Mouse (Mus musculus) heart, adult 9 months (tissue): ENCODE measurements around the gene Mgp.

ENCODE experiments used
- DNase-seq, 2 experiments: peaks; one replicate each; pipeline ENCODE4 v3.0.0; 2022; ENCODE audit warnings: low spot score in 2 of 2

The Mgp gene

GRCm38 (mm10) chr6:136875670-136876069, at the start of gene Mgp:
TSS of gene Mgp (minus strand) at chr6:136875823.
- DNase-seq: peak; percentile 74 to 79

- DNase-seq: no peak
Observed at GRCm38 (mm10) chr6:136925049-136925448, 49.4 kb upstream of the Mgp start.

DNA sequence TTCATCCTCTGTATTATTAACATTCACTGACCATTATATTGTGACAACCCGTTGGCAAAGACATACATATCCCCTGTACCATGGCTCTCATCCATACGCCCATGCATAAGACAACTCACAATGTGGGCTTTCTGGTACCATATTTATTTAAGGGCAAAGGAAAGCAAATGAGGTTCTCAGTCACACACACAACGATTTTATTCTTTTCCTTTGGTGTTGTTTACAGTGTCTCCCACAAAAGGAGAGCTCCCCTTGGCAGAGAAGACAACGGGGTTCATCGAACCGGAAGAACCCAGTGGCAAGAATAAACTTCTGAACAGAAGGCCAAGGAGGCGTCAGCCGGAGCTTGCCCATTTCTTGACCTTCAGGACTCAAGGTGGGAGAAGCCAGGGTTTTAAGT, 47.9 kb upstream of the Mgp start, which contains the start of gene Pde6h:
Pde6h (plus strand) TSS at position 301 of the 400 bp plus-strand sequence.
- DNase-seq: no peak

GRCm38 (mm10) chr6:136922871-136923270, 47.2 kb upstream of the Mgp start:
- DNase-seq: no peak

DNA sequence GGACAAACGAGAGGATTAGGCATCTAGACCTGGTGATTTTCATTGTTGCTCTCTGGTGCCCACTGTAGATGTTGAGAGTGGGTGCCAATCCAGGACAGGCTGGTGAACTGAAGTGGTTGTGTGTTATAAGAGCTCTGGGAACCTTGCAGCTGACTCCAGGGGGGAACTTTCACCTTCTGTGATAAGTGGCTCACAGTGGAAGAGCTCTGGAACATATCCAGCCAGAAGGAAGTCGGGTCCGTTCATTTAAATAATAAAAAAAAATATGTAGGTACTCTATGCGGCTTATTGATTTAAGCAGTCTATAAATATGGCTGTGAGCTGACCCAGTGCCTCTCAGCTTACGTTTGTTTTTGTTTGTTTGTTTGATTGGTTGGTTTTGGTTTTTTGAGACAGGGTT, 46.5 kb upstream of the Mgp start, which contains the start of gene Erp27:
Erp27 (minus strand) TSS at position 101 of the 400 bp plus-strand sequence.
- DNase-seq: no peak

DNA sequence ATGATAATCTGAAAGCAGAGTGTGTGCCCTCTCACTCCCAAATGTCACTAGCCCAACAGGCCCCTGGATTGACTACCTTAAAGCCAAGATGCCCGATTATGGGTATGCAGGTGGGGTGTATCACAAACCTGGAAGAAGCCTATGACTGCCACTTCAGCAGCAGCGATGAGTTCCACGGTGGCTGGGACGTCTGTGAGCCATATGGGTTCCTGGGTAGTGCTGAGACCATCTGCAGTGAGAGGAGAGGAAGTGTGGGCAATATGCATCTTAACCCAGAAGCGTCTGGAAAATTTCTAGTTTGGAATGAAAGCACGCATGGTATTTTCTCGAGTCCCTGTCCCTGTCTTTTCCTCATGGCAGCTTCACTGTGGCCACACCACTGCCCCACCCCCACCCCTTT, 46.0 kb upstream of the Mgp start:
- no peak for DNase-seq

DNA sequence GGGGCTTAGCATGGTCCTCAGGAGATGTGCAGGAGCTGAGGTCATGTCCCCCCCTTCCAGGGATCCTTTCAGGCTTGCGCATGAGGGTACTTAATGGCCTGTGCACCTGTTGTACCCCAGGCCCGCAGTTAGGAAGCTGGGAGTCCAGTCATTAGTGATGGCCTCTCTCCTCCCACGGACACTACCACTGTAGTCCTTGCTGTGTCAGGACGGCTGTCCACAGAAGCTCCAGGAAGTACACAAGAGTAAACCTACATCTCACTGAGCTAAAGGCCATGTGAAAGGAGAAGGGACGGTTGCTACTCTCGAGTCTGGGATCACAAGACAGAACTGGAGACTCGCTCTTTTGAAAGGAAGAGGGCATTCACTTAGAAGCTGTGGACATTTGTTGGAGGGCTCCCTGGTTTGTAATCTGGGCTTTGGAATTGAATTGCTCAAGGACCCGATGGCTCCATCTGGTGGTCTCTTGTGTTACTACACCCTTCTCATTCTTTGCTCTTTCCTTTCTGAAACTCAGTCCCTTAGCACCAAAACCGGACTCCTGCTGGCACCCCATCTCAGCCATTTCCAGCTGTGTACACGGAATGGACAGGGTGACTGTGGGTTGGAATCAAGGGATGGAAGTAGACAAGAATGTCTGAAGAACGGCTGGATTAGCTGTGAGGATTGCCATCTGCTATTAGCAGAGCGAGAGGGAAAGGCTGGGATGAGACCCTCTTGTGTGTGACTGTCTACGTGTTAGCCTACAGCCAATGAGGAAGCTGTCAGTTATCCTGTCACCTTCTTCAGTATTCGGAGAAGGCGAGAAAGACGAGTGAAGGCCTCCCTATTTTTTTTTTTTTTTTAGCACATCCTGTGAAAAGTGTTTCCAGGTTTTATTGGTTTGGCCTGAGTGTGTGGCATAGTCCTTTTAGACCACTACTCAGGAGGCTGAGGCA, 45.0 kb upstream of the Mgp start:
- DNase-seq: peak; percentile 58 to 87

GRCm38 (mm10) chr6:136917885-136918284, 42.3 kb upstream of the Mgp start:
- no peak for DNase-seq

GRCm38 (mm10) chr6:136915721-136916395, 40.2 kb upstream of the Mgp start:
- peak in 1 of 2 experiments; percentile 39 for DNase-seq

GRCm38 (mm10) chr6:136914234-136914633, 38.6 kb upstream of the Mgp start:
- no peak for DNase-seq

GRCm38 (mm10) chr6:136913384-136914126, 37.9 kb upstream of the Mgp start:
- peak; percentile 54 to 67 for DNase-seq

DNA sequence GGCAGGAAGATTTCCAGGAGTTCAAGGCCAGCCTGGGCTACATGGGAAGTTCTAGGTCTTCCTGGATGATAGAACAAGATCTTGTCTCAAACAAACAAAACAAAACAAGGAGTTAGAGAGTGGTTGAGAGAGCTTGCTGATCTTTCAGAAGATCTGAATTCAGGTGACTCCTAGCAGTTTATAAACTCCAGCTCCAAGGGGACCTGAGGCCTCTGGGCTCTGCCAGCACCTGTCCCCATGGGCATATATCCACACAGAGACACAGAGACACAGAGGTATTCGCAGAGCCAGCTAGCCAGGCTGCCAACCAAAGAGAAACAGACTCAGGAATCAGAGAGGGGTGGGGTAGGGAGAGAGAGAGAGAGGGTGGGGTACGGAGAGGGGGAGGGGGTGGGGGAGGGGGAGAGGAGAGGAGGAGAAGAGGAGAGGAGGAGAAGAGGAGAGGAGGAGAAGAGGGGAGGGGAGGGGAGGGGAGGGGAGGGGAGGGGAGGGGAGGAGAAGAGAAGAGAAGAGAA, 37.2 kb upstream of the Mgp start:
- no peak for DNase-seq

DNA sequence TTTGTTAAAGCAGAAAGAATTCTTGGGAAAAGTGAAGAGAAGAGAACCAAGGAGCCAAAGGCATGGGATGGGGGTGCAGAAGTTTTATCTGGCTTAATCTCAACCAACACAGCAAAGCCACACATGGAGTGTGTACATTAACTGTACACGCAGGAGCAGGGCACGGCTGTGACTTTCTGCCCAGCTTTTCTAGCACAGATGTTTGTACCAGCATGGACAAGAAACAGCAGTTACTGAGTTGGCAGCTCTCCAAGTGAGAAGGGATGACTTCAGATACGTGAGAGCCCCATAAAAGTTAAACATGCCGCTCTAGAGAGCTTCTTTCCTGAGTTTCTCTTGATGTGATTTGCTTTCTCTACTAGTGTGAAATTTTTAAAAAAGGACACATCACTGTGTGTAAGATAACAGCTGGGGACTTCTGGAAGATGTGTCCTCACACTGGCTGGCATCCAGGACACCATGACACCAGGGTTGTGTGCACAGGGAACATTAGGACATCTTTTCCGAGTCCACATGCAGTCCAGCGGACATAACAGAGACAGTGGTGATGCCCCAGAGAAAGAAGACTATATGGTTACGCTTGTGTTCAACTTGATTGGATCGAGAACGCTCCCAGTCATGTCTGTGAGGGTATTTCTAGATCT, 34.7 kb upstream of the Mgp start:
- DNase-seq: no peak

- DNase-seq: peak; percentile 71 to 72
Observed at GRCm38 (mm10) chr6:136906937-136907293, 31.3 kb upstream of the Mgp start.

DNA sequence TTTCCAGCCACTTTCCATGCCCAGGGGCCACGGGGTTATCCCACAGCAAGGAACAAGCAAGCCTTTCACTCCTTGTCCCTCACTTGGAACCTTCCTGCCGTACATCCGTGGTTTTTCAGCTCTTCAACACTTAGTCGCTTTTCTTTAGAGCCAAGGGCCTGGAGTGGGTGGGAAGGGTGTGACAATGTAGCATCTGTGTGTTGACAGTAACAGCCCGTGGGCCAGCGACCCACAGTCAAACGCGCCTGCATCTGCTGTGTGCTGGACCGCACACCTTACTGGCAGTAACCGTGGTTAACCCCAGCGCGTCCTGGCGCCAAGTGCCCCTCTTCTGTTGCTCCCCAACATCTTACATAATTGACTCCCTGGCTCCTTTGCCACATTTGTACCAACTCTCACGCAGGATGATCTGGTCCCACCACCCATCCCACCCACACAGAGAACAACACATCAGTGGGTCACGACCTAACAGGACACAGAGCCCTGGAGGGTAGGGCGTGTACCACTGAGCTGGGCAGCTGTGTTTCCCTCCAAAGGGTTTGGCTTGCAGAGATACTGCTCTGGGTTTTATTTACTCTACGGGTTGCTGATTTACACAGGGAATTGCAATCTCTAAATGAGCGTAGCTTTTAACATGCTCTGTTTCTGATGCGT, 30.8 kb upstream of the Mgp start:
- peak in 1 of 2 experiments; percentile 54 for DNase-seq

GRCm38 (mm10) chr6:136903885-136904470, 28.4 kb upstream of the Mgp start:
- DNase-seq: no peak

GRCm38 (mm10) chr6:136902527-136902926, 26.9 kb upstream of the Mgp start:
- no peak for DNase-seq

DNA sequence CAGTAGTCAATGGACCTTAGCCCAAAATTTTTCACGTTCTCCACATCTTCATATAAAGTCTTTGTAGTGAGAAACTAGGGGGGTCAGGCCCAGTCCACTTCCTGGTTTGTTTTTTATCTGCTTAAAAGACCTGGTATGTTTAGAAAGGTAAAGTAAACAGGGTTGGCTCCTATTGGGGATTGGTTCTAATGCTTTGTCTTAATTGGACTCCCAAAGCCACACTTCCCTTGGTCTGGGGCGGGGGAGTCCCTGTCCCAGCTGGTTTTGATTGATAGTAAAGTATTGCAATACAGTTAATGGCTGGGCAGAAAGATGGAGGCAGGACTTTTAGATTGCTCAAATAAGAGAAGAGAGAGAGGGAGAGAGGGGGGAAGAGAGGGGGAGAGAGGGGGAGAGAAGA, 25.4 kb upstream of the Mgp start:
- no peak for DNase-seq

GRCm38 (mm10) chr6:136900369-136901009, 24.9 kb upstream of the Mgp start:
- no peak for DNase-seq

DNA sequence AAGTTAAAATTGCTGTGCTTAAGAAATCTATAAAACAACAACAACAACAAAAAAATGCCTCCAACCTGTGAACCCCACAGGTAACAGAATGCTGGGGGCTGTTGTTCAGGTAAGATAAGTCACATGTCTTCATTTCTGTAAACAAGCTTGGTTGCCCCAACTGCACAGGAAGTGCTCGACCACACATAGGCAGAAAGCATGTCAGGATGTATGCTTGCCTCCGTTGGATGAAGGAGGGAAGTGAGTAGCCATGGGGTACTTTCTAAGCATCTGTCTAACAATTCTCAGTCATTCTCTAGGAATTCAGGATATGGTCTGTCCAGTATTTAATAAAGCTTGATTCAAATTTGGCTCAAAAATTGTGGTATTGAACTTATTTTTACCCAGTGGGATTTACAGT, 23.3 kb upstream of the Mgp start:
- no peak for DNase-seq
